Mouse (Mus musculus): ENCODE measurements around the gene Mical3. TPM values are rescaled to one million over a fixed set of nuclear protein-coding genes. Genes with fewer than 3 reads are reported as not detected.
A peak's percentile ranks its signal among the peaks of the same experiment; 100 is the strongest.

Mical3 gene
- total RNA-seq, 2 experiments from 2014 or later = 43.0 to 75.5 TPM

DNA sequence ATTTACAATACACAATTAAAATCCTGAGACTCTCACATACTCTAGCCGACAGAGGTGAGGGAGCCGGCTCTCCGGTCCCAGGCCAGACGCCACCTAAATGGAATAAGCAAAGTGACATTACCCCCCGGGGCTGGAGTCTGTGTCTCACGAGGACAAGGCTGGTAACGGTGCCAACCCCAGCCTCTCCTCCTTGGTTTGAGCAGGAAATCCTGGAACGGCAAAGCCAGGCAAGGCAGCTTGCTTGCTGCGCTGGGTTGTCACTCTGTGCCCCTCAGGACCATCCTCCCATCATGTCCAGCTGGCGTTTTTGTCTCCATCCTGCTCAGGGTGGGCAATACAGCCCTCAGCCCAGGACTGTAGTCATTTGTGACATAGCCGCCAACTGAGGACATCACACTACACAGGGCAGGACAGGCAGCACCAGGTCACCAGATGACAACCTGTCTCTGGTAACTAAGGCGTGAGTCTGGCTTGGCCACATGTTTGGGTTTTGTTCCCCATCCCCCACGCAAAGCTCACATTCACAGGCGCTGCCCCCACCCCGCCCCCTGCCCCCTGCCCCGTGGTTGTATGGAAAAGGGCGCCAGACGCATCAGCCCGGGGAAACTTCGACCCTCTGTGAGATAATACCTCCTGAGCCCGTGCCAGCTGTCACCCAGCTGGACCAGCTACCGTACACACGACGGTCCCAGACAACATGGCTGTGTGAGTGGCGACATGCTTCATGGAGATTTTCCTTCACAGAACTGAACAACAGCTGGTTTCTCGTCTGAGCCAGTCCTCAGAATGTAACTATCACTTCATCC, 49.3 kb downstream of the Mical3 start:
- DNase-seq = peak; percentile 61

DNA sequence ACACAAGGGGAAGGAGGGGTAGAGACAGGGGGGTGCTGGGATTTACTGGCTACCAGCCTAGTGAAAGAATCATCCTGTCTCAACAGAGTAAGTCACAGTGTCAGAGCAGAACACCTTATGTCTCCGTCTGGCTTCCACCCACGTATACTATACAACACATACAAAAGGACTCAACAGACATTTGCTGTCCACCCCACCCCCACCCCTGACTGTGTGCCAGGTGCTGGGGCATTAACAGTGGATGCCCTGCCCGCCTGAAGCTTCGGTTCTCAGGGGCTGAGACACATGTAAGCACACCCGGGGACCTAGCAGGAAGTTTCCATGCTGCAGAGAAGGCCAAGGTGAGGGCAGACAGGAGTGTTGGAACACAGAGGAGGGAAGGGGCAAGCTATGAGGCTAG, 52.6 kb downstream of the Mical3 start:
- DNase-seq = no peak

DNA sequence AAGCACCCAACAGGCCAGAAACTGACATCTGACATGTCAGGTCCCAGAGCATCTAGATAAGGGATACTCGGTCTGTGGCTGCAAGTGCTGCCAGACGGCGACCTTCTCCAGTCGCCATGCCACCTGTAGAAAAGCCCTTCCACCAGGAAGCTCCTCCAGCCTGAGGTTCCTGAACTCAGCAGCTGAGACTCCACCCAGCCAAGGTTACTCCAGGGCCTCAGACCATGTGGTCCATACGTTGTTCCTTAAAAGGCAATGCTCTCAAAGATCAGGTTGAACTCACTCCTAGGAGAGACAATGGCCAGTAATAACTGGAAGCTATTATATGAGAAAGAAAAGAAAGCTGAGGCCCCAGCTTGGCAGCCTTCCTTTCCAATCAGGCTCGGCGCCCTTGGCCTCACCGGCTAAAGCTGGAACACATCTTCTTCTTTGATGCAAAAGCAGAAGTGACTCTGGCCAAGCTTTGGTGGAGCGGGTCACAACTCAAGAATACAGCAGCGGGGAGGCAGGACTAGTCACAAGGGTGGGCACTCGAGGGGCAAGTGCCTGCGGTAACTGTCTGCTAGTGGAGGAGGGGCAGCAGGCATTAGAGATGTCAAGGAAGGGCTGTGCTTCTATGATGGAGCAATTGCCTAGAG, 53.8 kb downstream of the Mical3 start:
- no peak for DNase-seq

DNA sequence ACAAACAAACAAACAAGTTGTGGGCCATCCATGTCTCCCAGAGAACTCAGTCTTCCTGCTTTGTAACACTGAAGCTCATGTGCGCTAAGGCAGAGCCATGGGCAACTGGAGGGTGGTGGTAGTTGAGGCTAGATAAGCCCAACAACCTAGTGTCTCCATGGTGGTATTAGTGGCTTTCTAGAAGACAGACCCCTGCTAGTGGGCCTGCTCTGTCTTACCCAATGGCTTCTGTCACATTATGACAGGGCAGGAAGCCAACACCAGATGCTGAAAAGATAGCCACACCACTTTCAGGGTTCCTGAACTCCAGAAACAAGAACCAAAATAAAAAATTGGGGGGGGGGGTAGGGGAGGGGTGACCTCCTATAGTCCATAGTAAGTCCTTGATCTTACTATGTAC, 55.0 kb downstream of the Mical3 start:
- no peak for DNase-seq

DNA sequence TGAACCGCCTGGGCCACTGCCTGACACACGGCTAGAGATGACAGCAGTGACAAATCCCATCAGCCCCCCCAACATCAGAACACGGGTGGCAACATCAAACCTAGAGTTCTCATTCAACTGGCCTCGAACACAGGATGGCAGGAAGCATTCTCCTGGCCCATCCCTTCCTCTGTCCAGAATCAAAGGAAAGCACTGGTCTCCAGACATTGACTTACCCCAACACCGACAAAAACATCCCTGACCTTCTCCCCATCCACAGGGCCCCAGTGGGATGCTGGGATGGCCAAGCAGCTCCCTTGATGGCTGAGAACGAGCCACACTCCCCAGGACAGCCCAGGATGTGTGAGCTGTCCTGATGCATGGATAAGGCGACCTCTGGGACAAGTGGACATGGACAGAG, 57.5 kb downstream of the Mical3 start:
- DNase-seq = no peak

DNA sequence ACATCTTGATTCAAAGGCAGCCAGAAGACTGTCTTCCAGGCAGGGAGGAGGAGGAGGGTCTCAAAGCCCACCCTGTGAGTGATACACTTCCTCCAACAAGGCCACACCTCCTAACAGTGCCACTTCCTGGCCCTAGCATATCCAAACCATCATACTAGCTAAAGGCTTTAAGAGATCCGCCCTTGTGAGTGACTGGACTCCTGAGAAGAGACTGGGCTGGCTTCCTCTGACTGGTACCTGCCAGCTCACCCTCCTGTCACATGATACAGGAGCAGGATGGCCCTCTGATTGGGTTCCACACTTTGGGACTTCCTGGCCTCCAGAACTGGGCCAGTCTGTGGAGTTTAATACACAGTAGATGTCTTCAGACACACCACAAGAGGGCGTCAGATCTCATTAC, 58.2 kb downstream of the Mical3 start:
- no peak for DNase-seq

DNA sequence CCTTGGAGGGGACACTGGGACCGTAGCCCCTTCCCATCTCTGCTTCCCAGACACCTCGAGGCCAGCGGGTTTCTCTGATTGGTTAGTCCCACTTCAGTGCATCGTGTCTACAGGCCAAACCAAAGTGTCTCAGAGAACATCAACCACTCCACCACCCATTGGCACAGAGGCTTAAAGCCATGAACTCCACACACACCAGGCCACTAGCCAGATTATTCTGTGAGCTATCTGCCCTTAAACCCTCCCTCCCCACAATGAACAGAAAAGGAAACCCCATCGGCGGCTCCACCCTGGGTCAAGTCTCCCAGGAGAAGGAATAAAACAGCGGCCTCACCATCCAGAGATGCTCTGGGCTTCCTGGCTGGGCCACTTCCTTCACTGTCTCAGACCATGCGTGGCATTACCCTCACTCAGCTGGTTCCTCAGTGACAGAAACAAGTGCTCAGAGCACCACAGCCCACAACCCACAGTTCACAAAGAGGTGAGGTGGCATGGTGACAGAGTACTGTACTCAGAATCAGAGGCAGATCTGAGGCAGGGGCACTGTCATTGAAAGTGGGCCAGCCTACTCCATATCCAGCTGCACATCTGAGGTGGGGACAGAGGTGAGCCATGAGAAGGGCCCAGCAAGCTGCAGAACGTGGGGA, 60.1 kb downstream of the Mical3 start:
- peak; percentile 32 for DNase-seq

DNA sequence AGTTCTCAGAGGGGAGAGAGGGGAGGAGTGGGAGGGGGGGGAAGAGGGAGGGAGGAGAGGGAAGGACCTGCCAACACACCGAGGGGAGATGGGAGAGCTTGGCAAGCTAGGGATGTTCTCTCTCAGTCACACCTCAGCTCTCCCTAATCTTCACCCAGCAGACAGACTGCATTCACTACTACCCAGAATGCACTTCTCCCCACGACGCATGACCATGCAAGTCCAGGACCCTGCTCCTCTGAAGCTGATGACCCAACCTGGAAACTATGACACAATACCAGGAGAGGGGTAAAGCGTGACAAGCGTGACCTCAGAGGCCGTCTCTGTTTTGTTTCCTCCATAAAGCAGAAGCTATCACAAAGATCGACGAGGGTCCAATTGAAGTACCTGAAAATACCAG, 61.6 kb downstream of the Mical3 start:
- DNase-seq = no peak

DNA sequence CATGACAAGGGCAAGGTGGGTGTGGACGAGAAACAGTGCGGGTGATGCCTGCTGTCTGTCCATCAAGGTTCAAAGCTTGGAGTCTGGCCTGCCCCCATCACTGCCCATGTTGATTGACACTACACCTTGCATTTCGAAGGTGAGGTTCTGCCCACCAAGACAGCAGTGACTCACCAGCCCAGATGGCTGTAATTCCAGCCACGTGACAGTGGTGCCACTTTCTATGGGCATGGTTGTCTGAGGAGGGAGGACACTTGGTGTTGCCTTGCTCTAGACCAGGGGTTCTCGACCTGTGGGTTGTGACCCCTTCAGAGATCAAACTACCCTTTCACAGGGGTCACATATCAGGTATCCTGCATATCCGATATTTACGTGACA, 62.7 kb downstream of the Mical3 start:
- no peak for DNase-seq

DNA sequence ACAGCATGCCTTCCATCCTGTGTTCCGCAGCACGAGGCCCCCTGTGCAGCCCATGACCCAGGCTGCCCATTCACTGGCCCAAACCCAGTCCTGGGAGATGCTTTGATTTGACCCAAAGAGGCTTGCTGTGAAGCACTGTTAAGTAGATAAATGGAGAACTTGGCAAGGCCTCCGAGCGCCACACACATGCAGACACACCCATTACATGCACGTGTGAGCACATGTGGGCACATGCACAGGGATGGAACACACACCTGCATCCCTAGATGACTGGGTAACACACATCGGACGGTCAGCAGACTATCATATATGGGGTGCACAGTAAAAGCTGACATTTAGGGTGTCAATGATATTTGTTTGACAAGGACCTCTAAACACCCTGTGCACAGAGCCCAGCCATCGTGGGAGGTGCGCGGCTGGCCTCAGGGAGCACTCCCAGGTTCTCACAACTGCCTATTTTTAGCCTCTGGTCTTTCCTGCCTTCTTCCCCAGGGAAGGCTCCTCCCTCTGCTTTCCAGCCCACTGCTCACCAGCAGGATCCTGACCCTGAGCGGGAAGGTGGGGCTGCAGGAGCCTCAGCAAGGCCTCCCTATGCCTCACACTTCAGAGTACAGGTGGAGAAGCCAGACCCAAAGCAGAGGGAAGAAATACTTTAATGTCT, 63.2 kb downstream of the Mical3 start:
- no peak for DNase-seq

DNA sequence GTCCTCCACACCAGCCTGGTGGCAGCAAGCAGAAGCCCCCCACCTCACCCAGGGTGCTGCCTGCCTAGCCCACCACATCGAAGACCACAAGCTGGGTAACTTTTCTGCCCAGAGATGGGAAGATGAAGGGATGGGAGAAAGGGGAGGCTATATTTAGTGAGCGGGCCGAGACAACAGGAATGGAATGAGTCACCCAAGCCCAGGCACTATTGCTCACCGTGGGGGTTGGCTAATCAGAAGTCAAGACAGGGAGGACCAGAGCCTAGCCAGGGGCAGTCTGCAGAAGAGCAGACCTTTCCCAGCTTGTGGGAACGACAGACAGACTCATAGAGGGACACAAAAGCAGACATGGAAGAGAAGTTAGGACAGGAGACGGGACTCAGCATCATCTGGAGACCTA, 64.0 kb downstream of the Mical3 start:
- DNase-seq = peak; percentile 48

DNA sequence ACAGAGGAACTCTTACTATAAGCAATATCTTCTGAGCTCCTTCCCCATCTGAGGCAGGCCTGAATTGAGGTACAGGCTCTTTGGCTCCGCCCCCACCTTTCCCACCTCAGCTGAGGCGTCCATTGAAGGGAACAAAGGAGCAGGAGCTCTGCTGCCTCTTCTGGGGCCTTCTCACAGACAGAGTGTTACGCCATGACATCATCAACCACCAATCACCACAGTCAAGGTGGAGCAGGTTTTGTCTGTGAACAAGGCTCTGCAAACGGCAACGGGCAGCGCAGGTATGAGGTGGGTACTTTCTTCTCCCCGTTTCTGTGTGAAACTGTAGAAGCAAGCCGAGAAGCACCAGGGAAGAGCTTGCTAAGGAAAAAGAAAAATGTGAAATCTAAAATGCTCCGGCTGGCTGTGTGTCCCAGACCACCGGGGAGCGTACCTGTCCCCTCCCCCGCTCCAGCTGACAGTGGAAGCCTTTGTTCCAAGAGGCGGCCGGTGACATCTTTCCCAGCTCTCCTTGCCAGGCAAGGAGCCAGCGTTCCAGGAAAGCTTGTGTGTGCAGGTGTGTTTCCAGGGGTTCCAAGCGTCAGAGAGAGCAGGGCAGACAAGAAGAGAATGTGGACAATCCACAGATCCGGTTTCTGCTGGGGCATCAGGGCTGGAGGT, 66.3 kb downstream of the Mical3 start:
- no peak for DNase-seq

DNA sequence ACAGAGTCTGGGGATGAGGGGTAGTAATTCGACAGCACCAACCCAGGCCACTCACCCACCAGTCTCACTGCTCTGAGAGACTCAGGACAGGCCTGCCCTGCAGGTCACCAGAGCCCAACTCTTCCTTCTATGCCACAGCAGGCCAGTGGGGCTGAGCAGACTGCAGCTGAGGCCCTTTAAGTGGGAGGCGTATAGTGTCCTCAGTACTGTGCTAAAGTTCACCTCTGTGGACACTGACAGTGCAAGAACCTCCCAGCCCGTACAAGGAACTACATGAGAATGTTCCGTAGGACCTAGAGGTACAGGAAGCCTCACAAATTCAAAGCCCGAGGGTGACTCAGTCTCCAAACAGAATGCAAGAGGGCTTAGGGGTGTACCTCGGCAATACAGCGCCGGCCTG, 67.0 kb downstream of the Mical3 start:
- DNase-seq = no peak

DNA sequence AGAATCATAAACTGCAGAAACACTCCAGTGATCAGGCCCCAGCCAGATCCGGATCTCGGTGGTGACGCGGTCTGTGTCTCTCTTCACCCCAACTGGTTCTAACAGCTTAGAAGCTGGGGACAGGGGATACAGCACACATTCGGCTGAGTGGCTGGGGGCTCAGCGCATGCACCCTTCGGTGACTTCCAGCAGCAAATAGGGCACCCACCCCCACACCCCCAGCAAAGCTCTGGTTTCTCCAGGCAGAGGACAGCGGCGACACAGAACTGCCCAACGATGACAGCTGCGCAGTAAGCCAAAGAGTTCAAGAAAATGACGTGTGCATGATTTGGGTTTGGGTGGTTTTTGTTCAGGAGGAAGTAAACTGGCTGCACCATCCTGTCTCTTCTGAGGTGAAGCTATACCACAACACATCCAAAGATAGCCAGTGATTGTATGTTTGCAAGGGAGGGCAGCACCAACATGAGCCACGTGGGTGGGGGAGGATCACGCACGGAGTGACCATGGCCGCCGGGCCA, 67.8 kb downstream of the Mical3 start:
- no peak for DNase-seq

DNA sequence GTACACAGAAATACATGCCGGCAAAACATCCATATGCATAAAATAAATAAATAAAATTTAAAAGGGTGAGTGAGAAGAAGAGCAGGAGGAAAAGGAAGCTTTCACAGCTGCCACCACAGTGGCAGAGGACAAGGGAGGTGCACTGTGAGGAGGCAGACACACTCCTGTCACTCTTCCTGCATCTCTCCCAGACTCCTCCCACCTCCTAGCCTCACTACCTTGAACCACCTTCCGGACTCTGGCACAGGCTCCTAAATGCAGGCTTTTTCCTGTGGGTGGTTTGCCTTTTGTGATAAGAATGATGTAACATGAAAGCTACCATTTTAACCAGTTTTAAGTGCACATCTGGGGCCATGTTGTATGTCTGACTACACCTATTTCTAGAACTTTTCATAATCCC, 72.8 kb downstream of the Mical3 start:
- no peak for DNase-seq

DNA sequence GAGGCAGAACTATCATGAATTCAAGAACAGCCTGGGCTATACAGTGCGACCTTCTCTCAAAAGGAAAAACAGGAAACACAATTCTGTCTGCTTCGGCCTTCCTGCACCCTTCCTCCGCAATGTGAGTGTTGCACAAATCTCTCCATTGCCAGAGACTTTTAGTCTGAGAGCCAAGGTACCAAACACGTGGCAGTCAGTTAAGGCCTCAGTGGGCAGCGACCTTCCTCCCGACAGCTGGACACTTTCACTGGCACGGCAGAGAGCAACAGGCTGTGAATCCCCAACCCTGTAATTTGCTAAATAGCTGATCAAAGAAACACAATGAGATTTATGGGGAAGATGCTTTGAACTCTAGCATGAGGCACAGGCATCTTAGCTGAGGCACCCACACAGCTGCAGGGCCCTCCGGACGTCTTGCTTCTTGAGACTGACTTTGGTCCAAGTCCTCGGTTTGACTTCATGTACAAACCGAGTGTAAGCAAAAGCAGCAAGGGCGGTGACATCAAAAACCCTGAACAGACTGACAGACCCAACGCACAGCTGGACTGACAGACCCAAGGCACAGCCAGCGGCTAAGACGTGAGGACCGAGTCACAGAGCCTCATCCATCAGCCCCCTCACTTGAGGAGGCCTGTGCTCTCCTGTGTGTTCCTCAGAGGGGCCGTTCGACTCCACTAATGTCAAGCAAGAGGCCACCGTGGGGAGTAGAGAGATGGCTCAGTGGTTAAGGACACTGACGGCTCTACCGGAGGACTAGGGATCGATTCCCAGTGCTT, 73.4 kb downstream of the Mical3 start:
- peak; percentile 53 for DNase-seq

DNA sequence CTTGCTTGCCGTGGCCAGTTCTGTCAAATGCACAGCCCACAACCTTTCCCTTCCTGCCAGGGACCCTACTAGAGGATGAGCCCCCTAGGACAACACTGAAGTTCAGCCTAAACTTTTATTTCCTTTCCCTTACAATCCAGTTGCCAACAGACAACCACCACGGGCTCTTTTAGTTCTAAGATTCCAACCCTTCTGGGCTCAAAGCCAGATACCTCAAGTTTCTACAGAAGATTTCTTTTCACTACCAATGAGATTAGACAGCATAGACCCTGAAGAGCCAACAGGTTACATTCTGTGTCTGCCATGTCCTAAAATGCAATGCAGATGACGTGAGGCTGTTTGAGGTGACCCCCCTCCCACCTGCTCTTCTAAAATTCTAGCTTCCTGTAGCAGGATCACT, 75.3 kb downstream of the Mical3 start:
- no peak for DNase-seq

DNA sequence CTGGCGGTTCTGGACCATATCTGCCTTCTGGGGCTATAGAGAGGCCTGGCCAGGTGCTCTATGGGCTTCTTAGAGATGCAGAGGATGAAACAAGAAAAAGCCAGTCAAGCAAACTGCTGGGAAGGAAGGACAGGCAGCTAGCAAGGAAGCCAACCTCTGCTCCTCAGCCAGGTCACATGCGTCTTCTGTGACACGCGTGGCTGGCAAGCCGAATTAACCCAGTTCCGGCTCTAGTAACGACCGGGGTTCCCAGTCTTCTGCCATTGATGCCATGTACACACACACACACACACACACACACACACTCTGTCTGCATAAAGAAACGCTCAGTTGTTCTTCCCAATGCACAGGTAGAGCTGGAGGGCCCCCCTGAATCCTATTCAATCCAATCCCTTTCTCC, 75.9 kb downstream of the Mical3 start:
- no peak for DNase-seq

DNA sequence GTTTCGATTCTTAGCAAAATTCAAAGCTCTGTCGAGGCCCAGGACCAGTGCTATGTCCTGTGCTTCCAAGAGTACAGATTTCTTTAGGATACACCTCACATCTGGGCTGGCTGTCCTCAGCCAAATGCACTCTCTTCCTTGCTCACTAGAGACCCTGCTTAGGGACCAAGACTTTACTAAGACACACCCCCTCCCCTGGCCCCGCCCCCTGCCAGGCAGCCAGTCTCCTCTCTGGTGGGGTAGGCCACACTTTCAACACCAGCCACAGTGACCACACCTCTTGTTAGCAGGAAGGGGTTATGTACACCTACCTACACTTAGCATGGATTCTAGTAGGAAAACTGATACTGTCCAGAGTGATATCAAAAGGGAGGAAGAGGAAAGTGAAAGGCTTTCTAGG, 76.5 kb downstream of the Mical3 start:
- DNase-seq = no peak

DNA sequence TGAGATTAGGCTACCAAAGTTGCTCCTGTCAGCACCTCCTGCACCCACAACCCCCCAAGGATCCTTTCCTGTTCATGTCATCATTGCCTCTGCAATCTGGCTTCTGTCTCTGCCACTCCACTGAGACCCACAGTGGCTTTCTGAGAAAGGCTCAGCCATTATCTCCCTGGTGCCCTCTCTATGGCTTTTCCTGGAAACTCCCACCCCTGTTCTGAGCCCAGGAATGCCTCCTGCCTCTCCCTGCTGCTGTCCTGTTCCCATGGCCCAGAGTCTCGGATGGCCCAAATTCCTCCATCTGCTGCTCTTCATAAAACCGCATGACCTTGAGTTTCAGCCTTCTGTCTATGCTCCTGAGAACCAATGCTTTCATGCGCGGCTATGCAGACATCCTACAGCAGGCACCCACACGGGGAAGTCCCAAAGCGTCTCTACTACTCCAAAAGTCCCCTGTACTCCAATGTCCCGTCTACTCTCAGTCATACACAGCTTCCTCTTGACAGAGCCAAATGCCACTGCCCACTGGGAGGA, 77.2 kb downstream of the Mical3 start:
- DNase-seq = no peak

DNA sequence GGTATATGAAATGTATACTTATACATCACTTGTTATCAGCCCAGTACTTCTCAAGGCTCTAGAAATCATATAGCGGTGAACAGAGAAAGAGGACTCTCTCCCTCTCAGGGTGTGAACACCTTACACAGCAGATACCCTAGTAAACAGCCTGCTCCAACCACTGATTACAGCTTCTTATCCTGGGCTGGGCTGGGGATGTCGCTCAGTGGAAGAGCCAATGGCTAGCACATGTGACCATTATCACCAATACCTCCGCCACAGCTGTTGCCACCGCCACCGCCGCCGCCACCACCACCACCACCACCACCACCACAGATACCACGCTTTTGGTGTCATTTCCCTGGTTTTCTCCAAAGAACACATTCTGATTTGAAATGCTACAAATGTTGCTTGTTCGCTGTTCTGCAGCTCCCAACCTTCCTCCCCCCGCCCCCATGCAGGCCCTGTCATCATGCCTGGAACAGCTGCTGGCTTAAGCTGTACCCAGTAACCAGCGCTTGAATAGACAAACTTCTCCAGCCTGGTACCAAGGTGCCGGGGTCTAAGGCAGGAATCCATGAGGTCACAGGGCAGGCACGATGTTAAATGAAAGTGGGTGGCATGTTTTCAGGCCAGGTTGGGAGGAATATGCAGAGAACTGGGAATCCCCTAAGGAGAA, 78.7 kb downstream of the Mical3 start:
- DNase-seq = no peak

Measured in adrenal gland, postnatal 10 days (tissue).